ENCODE assay signal across 33 mouse cellular contexts in genomic region chr1:97021388-97021787, GRCm38 (mm10).
"Had no signal": no experiment of that assay in that cellular context is flagged by ENCODE, and none has a peak within 500 bp of the region (broad histone marks: within the 10 kb centered on the region; RNA-seq: fewer than 3 reads in every experiment).

No protein-coding gene starts in this region.

- H3K36me3 ChIP-seq: heart, embryonic 10.5 days; heart, embryonic 12.5 days; heart, embryonic 13.5 days; heart, embryonic 15.5 days; hindbrain, embryonic 10.5 days; hindbrain, embryonic 12.5 days; hindbrain, embryonic 13.5 days; hindbrain, embryonic 15.5 days; intestine, embryonic 15.5 days had no signal

- H3K9me3 ChIP-seq: heart, embryonic 10.5 days; heart, embryonic 12.5 days; heart, embryonic 15.5 days; hindbrain, embryonic 10.5 days; hindbrain, embryonic 12.5 days; hindbrain, embryonic 13.5 days; hindbrain, embryonic 15.5 days; intestine, embryonic 15.5 days had no signal

- H3K4me3 ChIP-seq: heart, adult 2 months; heart, embryonic 10.5 days; heart, embryonic 12.5 days; heart, embryonic 13.5 days; heart, embryonic 15.5 days; hindbrain, embryonic 10.5 days; hindbrain, embryonic 12.5 days; hindbrain, embryonic 13.5 days; hindbrain, embryonic 15.5 days; intestine, embryonic 15.5 days; layer of hippocampus, adult 2 months; left cerebral cortex, adult 2 months had no signal

- H3K9ac ChIP-seq: heart, embryonic 12.5 days; heart, embryonic 13.5 days; heart, embryonic 15.5 days; hindbrain, embryonic 12.5 days; hindbrain, embryonic 13.5 days; hindbrain, embryonic 14.5 days; hindbrain, embryonic 15.5 days; intestine, embryonic 15.5 days had no signal

- DNase-seq: heart, adult 2 months; heart, postnatal 10 days; heart, postnatal 14 days; heart, postnatal 36 days; heart, postnatal 4 days; kidney, adult 18-20 months; kidney, adult 2 months; kidney, adult 8-10 months; kidney, adult 9 months; kidney, postnatal 14 days; kidney, postnatal 25 days; kidney, postnatal 36 days; kidney, postnatal 4 days; layer of hippocampus, adult 9-11 months; layer of hippocampus, postnatal 36 days had no signal

- H3K27me3 ChIP-seq: heart, embryonic 12.5 days; heart, embryonic 13.5 days; heart, embryonic 15.5 days; hindbrain, embryonic 12.5 days; hindbrain, embryonic 13.5 days; hindbrain, embryonic 15.5 days; intestine, embryonic 15.5 days had no signal

- H3K4me2 ChIP-seq: heart, embryonic 11.5 days; heart, embryonic 12.5 days; heart, embryonic 13.5 days; heart, embryonic 15.5 days; hindbrain, embryonic 12.5 days; hindbrain, embryonic 13.5 days; hindbrain, embryonic 14.5 days; hindbrain, embryonic 15.5 days; intestine, embryonic 15.5 days had no signal

- H3K4me1 ChIP-seq: heart, embryonic 10.5 days; heart, embryonic 12.5 days; heart, embryonic 13.5 days; heart, embryonic 15.5 days; hindbrain, embryonic 10.5 days; hindbrain, embryonic 12.5 days; hindbrain, embryonic 13.5 days; hindbrain, embryonic 15.5 days; intestine, embryonic 15.5 days had no signal

- H3K27ac ChIP-seq: heart, adult 2 months; heart, embryonic 10.5 days; heart, embryonic 13.5 days; heart, embryonic 15.5 days; hindbrain, embryonic 10.5 days; hindbrain, embryonic 12.5 days; hindbrain, embryonic 13.5 days; hindbrain, embryonic 14.5 days; hindbrain, embryonic 15.5 days; hindbrain, postnatal 0 days; intestine, embryonic 15.5 days; layer of hippocampus, adult 2 months; left cerebral cortex, adult 2 months had no signal

- ATAC-seq: hindbrain, embryonic 16.5 days; hindbrain, postnatal 0 days; inflammation-experienced regulatory T-cells, adult 6 months; intestine, embryonic 15.5 days; intestine, embryonic 16.5 days; intestine, postnatal 0 days had no signal
